Mouse (Mus musculus): ENCODE results near the gene Gjb3.

DNA sequence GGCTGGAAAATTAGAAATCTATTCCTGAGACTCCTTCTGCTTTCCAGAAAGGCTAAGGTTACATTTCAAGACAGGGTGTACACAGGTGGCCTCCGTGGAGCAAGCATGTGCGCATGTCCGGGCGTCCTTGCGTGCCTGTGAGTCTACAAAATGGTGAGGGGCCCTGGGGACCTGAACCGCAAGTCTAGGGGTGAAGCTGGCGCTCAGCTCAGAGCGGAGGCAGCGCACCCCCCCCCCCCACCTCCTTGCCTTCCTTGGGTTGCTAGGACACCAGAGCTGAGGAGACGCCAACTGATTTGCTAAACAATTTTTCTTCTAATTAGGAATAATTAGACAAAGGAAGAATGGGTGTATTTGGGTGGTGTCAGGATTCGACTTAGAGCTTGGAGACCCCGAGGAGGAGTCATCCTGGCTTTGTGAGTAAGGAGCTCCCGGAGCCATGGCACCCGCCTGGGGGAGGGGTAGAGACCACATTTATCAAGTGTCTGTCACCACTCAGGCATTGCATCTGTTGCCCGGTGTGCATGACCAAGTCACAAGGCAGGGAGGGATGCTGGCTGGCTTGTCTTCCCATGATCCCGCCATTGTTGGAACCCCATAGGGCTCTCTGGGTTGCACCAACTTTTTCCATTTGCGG is 45.0 kb upstream of the Gjb3 start:
- TF ChIP-seq CTCF (IDR thresholded peaks at IDR 0.05; ENCODE audit: low read depth) (no peak), EP300 (IDR thresholded peaks at IDR 0.05; ENCODE audit: low read depth) (no peak)

All from liver, postnatal 0 days (tissue).